Mouse (Mus musculus) MEL-GATA-1-ER (cell line): ENCODE results near the gene Itga9.

Experiments
- DNase-seq: peaks from one replicate; pipeline ENCODE4 v3.0.0-alpha.2; 2012; ENCODE audit warnings: low read depth; ENCODE audit errors: extremely low read depth

Itga9 gene

DNA sequence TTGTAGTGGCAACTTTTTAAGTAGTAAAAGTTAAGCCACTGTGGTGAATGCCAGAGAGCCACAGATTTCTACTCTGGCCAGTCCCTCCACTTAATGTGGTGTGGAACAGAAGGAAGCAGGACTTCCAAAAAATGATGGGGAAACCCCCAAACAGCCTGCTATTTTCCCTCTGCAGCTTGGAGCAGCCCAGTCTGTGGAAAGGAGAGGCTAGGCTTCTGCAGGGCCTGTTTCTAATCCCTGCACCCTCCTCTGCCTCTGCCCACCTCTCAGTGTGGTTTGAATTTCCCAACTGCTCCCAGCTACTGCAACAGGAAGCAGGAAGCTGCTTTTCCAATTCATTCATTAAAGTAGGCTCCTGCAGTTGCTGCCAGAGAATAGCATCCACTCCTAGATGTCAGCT is 158.6 kb downstream of the Itga9 start:
- DNase-seq: no peak

- no peak for DNase-seq
These were observed 160.5 kb downstream of the Itga9 start for GRCm38 (mm10) chr9:118767008-118767407.

- no peak for DNase-seq
These were observed 162.1 kb downstream of the Itga9 start for GRCm38 (mm10) chr9:118768596-118768995.

DNA sequence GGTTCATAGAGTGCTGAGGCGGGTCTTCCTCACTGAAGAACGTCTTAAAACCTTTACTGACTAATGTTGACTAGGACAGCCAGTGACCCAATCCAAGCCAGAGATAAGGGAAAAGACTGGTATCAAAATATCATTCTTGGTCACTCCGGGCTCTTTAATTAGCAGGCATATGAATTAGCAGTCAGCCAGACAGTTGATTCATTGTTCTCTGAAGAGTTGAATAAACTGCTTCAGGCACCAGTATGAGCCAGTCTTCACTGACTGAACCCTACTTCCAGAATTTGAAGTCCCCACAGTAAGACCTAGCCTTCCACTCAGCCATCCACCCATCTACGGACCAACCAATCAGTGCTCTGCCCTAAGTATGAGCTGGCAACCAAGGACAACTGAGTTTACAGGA is 163.9 kb downstream of the Itga9 start:
- no peak for DNase-seq

- DNase-seq: no peak
These were observed 168.2 kb downstream of the Itga9 start for GRCm38 (mm10) chr9:118774676-118775075.

GRCm38 (mm10) chr9:118776880-118777438 is 170.5 kb downstream of the Itga9 start:
- no peak for DNase-seq

DNA sequence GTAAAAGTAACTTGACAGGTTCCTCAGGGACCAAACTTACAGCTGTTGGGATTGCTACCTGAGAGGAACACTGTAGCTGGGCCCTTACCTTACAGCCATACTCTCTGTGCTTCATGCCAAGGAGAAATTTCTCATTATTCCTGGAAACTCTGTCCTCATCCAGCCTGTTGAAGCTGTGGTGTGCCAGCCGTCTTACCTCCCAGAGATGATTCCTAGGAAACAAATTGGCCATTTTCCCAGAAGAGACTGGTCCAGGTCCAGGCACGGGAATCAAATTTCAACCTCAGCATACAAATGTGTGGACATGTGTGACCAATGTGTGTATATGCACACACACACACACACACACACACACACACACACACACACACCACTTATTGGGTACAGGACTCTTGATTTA is 172.1 kb downstream of the Itga9 start:
- no peak for DNase-seq

DNA sequence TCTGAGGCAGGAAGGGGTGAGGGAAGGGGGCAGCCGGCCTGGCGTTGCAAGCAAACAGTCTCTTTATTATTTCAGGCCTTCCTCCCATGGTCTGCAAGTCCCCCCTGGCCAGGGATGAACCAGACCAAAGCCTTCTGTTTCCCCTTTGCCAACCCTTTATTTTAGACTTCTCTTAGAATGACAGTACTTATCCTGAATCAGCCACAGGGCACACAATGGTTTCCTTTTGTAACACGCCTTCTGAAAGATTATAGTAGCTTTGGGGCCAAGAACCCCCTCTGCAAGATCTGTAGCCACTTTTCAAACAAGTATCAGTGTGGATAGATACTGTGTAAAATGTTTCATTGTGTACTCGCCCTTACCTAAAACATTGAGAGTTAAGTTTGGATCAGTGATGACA is 178.1 kb downstream of the Itga9 start:
- DNase-seq: no peak

DNA sequence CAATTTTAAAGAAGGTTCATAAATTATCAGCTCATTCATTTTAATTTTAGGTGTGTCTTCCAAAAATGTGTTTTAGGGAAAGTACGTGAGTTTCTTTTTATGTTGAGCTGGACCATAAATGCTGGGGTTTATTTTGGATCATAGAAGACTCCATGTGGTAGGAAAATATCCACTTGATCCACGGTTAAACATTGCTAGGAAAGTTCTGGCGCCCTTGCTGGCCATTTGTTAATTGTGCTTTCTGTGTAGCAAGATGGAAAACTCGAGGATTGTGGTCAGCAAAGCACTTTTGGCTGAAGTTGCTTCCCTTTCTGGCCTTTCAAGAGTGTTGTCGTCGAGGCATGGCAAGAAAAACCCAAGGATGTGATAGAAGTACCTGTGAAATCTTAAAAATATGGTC is 179.3 kb downstream of the Itga9 start:
- no peak for DNase-seq

- no peak for DNase-seq
These were observed 182.4 kb downstream of the Itga9 start for GRCm38 (mm10) chr9:118788869-118789281.

DNA sequence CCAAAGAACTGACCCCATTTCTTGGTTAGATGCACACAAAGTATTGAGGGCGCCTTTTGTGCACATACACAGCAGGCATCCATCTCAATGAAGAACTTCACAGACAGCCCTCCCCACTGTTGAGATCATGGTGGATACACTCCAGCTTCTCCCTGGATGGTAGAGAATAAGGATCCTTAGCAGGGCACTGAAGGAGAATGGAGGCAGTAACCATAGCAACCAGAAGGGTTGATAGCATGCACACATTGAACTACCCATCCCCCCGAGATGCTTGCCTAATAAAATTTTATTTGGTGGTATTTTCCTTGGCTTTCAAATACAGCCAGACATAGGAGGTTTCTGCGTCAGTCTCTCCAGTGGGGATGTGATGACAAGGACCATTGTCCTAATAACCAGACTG is 184.7 kb downstream of the Itga9 start:
- DNase-seq: no peak

DNA sequence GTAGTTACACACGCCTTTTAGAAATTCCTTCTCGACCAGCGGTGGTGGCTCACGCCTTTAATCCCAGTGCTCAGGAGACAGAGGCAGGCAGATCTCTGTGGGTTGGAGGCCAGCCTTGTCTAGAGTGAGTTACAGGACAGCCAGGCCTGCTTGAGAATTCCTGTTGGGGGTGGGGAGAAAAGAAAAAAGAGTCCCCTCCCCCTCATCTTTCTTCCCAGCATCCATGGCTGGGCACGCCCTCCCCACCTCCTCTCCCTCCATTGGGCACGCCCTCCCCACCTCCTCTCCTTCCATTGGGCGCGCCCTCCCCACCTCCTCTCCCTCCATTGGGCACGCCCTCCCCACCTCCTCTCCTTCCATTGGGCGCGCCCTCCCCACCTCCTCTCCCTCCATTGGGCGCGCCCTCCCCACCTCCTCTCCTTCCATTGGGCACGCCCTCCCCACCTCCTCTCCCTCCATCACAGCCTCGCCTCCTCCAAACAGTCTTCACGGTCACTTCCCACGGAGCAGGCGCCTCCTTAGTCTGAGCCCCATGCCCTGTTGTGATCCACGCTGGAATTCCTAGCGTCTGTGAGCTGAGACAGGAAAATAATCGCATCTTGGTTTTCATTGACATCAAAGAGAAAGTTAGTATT is 186.8 kb downstream of the Itga9 start:
- DNase-seq: no peak

DNA sequence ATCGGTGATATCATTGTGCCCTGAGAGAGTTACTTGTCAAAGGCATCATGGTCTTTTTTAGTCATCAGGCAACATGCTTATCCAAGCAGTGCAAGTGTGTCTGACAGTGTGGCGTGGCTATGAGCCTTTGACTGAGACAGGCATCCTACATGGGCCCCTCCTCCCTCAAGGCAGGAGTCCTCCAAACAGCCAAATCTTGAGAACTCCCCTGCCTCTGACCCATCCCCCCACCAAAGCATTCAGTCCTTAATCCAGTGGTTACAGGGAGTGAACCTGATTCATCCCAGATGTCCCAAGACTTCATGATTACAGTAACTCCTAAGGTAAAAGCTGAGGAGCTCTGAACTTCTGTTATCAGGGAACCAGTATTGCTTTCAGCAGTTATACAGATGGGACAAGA is 188.2 kb downstream of the Itga9 start:
- DNase-seq: no peak

DNA sequence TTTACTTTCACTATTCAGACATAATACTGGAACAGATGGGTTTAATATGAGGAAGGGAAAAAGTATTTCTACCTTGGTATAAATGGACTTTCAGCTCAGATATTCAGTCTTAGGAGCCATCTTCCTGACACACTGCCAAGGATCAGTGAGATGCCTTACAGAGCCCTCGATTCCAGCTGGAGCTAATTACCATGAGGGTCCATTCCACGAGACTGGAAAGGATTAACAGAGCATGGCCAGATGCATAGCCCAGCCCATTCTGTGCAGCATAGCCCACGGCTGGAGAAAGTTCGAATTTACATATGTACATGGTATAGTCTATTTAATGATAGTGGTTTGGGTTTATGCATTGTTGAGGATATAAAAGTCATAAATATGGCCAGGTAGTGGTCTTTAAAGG is 188.8 kb downstream of the Itga9 start:
- no peak for DNase-seq

GRCm38 (mm10) chr9:118799105-118799504 is 192.6 kb downstream of the Itga9 start:
- DNase-seq: no peak

GRCm38 (mm10) chr9:118801176-118801909 is 194.9 kb downstream of the Itga9 start:
- DNase-seq: no peak

GRCm38 (mm10) chr9:118801910-118802287 is 195.4 kb downstream of the Itga9 start:
- no peak for DNase-seq

DNA sequence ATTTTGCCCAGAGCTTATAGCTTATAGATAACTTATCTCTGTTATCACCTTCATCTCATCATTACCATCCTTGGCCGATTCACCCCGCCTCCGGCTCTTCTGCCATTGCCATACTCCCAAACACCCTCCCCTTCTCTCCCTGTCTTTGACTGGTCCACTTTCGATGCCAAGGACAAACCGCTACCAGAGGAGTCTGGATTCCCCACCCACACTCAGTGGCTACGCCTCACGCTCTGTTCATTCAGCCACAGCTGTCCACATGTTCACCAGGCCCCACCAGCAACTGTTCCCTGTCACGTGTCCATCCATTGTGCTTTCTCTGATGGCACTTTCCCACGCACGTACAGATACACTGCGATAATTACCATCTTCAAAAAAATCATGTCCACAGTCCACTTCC is 195.9 kb downstream of the Itga9 start:
- DNase-seq: no peak

DNA sequence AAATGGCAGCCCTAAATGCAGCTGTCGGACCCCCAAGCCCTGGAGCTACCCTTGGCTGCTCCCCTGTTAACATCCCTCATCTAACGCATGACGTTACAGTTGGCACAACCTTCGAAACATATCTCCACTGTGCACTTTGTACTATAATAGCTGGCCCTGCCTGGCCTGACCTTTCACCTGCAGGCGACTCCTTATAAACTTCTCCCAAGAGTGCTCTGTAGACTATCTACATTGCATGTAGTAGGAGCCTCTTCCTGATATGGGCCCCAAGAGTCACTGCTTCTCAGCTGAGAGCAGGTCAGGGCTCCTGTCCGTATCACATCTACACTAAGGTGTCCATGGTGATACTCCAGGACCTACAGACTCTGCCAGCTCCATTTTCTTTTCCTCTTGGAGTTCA is 199.2 kb downstream of the Itga9 start:
- DNase-seq: no peak

GRCm38 (mm10) chr9:118807669-118808068 is 201.2 kb downstream of the Itga9 start:
- DNase-seq: no peak

- DNase-seq: no peak
These were observed 205.7 kb downstream of the Itga9 start for GRCm38 (mm10) chr9:118812221-118812620.

DNA sequence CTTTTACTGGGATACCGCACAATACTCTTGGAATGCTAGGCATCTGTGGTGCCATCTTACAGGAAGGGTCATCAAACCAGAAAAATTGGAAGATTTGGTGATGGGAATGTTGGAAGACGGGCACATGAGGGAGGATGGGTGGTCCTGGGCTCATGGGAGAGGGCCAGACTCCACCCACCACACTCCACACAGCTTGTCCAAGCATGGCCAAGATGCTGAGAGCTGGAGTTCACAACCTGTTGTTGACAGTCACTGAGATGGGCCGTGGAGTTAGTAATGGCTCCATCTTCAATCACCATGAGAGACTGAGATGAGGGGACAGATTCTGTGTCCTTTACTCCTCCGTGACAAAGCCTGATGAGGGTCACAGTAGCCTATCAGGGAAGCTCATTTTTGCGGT is 207.0 kb downstream of the Itga9 start:
- DNase-seq: no peak

- DNase-seq: no peak
These were observed 207.6 kb downstream of the Itga9 start for GRCm38 (mm10) chr9:118814056-118814455.
